Mouse (Mus musculus) forebrain, embryonic 12.5 days (tissue): ENCODE data around the gene Slc5a8. TPM values are rescaled to one million over a fixed set of nuclear protein-coding genes. Genes with fewer than 3 reads are reported as not detected.

Source experiments
- ATAC-seq: fragments of 200-750 bp; cut with Nextera tagmentation; 2 replicates; pipeline ENCODE4 v1.8.0; 2017; ENCODE audit warnings: moderate TSS enrichment; ENCODE audit not compliant: low FRiP score
- H3K27ac ChIP-seq: fragments of 300-500 bp; sonication (generic); 2 replicates; pipeline ENCODE4 v1.5.1; 2016; ENCODE audit warnings: mild to moderate bottlenecking
- H3K27me3 ChIP-seq: fragments of 300-500 bp; sonication (generic); 2 replicates; pipeline ENCODE4 v1.6.1; 2016; ENCODE audit warnings: mild to moderate bottlenecking
- H3K36me3 ChIP-seq: fragments of 300-500 bp; sonication (generic); replicated peaks from 2 replicates; pipeline ENCODE4 v1.6.1; 2016; ENCODE audit warnings: mild to moderate bottlenecking
- H3K4me1 ChIP-seq: fragments of 300-500 bp; sonication (generic); 2 replicates; pipeline ENCODE4 v1.6.1; 2016
- H3K4me2 ChIP-seq: fragments of 300-500 bp; sonication (generic); 2 replicates; pipeline ENCODE4 v1.6.1; 2016; ENCODE audit warnings: mild to moderate bottlenecking, moderate library complexity
- H3K4me3 ChIP-seq: fragments of 300-500 bp; sonication (generic); replicated peaks from 2 replicates; pipeline ENCODE4 v1.5.1; 2016; ENCODE audit warnings: mild to moderate bottlenecking
- H3K9ac ChIP-seq: fragments of 300-500 bp; sonication (generic); 2 replicates; pipeline ENCODE4 v1.6.1; 2016; ENCODE audit warnings: mild to moderate bottlenecking
- H3K9me3 ChIP-seq: fragments of 300-500 bp; sonication (generic); 2 replicates; pipeline ENCODE4 v1.6.1; 2016
- WGBS: fragments of 180-500 bp; shearing (Covaris S2); methylation state at CpG from one replicate; pipeline ENCODE4 v1.1.7; 2016; 5-methylcytosine and 5-hydroxymethylcytosine counted together
- polyA plus RNA-seq: library from polyadenylated mRNA; unstranded; fragments of >200 nt; fragmentation: Nextera tagmentation; extraction: Ambion mirVana; gene quantifications from 2 replicates; pipeline ENCODE4 v1.2.1, GENCODE M21; 2016

Slc5a8 gene
- polyA plus RNA-seq, 1 experiment from 2014 or later: not detected

DNA sequence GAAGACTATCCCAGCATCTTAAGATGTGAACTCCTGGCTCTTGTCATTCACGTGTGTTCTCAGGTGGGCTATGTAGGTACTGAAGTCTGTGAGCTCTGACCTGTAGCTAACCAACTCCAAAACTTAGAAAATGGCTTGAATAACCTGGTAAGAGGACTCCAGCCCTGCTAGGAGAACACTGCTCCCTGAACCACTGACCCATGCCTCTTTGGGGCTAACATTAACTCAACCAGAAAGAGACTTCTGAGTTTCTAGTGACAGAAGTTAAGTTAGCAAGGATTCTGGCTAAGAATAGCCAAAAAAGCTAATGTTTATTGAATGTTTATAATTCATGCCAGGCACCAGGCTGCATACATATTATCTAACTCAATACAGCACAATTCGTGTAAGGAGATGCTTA is 2.6 kb downstream of the Slc5a8 start:
- Histone ChIP-seq H3K9me3 (no peaks in the 10 kb centered on the region), H3K27me3 (peaks cover 29% of the 10 kb centered on the region), H3K4me2 (no peak overlapping the region), H3K4me1 (peaks cover 11% of the 10 kb centered on the region), H3K27ac (no peak overlapping the region), H3K9ac (no peak overlapping the region), H3K4me3 (no peak overlapping the region), H3K36me3 (no peaks in the 10 kb centered on the region)
- 81% methylated on average over 2 of the region's 2 CpGs for WGBS
- ATAC-seq: no peak

DNA sequence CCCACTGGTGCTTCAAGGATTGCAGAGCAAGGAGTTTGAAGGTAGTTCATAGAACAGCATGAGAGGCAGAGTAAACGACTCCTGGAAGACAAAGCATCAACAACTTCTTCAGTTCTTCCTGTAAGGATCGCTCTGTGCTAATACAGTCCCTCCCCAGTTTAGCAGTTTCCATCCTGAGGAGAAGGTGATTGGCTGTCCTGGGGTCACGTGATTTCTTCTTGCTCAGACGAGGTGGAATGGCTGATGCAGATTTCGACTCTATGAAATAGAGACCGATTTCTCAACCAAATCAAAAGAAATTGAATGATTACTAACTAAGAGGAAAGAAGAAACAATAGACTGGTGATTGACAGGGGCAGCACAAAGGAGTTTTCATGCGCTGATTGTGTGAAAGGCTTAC is 5.6 kb downstream of the Slc5a8 start:
- H3K27ac ChIP-seq: no peak overlapping the region
- no peak overlapping the region for H3K9ac ChIP-seq
- no peak overlapping the region for H3K4me2 ChIP-seq
- WGBS: 82% methylated on average over 7 of the region's 7 CpGs
- H3K4me1 ChIP-seq: peaks cover under 1% of the 10 kb centered on the region
- H3K27me3 ChIP-seq: peaks cover 10% of the 10 kb centered on the region
- no peaks in the 10 kb centered on the region for H3K9me3 ChIP-seq
- H3K36me3 ChIP-seq: no peaks in the 10 kb centered on the region
- H3K4me3 ChIP-seq: no peak overlapping the region
- ATAC-seq: no peak

DNA sequence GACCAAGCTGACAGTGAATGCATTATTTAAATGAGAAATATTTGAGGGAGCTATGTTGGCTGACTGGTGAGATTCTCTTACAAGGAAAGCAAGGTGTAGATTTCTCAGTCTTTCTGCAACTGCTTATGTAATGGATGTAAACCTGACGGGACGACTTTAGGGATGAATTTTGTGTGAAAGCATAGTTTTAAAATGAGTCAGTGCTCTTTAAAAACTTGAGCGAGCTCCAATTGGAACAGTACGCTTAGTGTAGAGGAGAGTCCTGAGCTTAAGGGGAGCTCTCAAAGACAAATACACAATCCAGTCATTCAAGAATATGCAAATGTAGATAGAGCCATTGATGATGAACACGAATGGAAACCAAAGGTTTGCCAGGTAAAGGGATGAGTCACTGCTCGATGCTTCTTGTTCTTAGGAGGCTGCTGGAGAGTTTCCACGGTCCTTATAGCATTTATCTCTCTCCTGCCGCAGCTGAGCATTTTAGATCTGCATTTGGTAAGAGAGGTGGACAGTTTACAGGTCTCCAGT is 6.8 kb downstream of the Slc5a8 start:
- Histone ChIP-seq H3K27ac (no peak overlapping the region), H3K9ac (no peak overlapping the region), H3K36me3 (no peaks in the 10 kb centered on the region), H3K27me3 (peaks cover 2% of the 10 kb centered on the region), H3K4me3 (no peak overlapping the region), H3K4me2 (no peak overlapping the region), H3K4me1 (no peaks in the 10 kb centered on the region), H3K9me3 (no peaks in the 10 kb centered on the region)
- no peak for ATAC-seq
- WGBS: 76% methylated on average over 8 of the region's 8 CpGs

DNA sequence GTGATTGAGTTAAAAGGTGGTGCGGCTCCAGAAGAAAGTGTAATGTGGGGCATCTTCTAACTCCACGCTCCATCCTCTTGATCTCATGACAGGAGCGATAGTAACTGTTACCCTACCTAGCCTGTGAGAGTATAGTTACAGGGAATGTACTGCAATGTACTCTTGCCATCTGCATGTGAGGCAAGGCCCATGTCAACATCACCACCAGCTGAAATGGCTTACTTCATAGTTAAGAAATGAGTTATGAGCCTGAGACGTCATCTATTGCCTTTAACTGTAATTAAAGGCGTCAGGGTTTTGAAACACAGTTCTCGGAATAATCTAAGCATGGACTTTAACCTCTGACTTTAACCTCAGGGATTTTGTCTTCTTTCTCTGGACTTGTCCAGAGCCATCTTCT is 11.2 kb downstream of the Slc5a8 start:
- no peaks in the 10 kb centered on the region for H3K27me3 ChIP-seq
- no peak overlapping the region for H3K4me2 ChIP-seq
- H3K9ac ChIP-seq: no peak overlapping the region
- no peaks in the 10 kb centered on the region for H3K9me3 ChIP-seq
- ATAC-seq: no peak
- H3K4me3 ChIP-seq: no peak overlapping the region
- H3K27ac ChIP-seq: no peak overlapping the region
- no peaks in the 10 kb centered on the region for H3K4me1 ChIP-seq
- no peaks in the 10 kb centered on the region for H3K36me3 ChIP-seq
- 92% methylated on average over 6 of the region's 6 CpGs for WGBS

DNA sequence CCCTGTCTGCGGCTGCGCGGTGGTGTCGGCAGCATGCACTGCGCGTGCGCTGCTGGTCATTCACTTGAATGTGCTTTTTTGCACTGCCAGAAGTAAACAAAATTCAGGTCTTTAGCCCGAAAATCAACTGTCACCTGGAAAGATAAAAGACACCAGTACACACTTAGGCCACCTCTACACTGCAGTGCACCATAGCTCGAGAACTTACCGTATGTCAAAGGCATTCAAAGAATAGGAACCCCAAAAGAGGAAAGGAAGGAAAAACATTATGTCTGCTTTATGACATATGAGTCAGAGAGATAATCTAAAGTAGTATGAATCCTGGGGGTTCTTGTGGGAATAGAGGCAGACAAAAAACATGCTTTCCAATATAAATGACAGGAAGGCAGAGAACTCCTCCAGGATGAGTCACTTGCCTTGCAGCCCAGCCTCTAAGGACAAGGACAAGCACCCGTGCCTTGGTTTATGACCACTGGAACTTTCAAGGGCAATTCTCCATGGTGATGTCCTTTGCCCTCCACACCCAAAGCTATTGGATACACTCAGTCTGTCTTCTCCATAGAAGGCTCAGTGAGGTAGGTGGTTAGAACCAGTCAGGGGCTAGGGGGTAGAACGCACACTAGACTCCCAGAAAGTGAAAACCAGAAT is 64.0 kb downstream of the Slc5a8 start:
- Histone ChIP-seq H3K27me3 (no peaks in the 10 kb centered on the region), H3K9ac (no peak overlapping the region), H3K27ac (no peak overlapping the region), H3K4me3 (no peak overlapping the region), H3K36me3 (no peaks in the 10 kb centered on the region), H3K4me1 (no peaks in the 10 kb centered on the region), H3K9me3 (no peaks in the 10 kb centered on the region), H3K4me2 (no peak overlapping the region)
- 94% methylated on average over 12 of the region's 12 CpGs for WGBS
- ATAC-seq: no peak

DNA sequence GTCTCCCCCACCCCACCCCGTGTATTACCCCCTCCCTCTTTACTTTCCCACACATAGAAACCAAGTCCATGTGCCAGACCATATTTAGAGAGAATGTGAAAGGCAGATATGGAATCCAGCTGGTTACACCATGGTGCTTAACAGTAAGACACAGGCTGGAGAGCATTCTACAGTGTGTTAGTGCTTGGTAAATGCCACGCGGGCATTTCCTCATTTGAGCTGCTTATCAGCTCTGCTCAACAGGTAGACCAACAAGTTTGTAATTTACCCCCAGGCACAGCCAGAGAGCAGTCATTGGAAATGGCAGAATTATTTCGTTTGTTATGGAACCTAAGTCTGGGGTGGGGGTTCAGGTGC is 64.5 kb downstream of the Slc5a8 start:
- Histone ChIP-seq H3K4me3 (no peak overlapping the region), H3K9me3 (no peaks in the 10 kb centered on the region), H3K9ac (no peak overlapping the region), H3K36me3 (no peaks in the 10 kb centered on the region), H3K4me2 (no peak overlapping the region), H3K27me3 (no peaks in the 10 kb centered on the region), H3K27ac (no peak overlapping the region), H3K4me1 (no peaks in the 10 kb centered on the region)
- WGBS: 83% methylated on average over 4 of the region's 4 CpGs
- no peak for ATAC-seq

DNA sequence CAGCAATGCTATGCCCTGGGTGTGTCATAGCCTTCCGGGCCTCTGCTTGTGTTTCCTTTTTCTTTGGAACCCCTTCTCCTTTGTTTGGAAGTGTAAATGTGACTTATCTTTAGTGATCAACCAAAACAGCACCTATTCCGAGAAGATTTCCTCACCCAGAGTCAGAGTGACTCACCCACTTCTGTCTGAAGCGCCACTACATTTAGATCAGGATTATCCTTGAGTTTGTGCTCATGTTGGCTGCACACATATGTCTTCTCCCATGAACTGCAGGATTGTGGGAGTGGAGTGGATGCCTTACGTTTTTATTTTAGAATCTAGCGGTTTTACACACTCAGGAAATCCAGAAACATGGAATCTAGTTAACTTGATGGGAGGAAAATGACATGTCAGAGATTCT is 75.0 kb downstream of the Slc5a8 start:
- no peak for ATAC-seq
- no peak overlapping the region for H3K4me2 ChIP-seq
- H3K36me3 ChIP-seq: no peaks in the 10 kb centered on the region
- no peaks in the 10 kb centered on the region for H3K9me3 ChIP-seq
- no peak overlapping the region for H3K27ac ChIP-seq
- H3K4me3 ChIP-seq: no peak overlapping the region
- no peak overlapping the region for H3K9ac ChIP-seq
- H3K27me3 ChIP-seq: no peaks in the 10 kb centered on the region
- H3K4me1 ChIP-seq: no peaks in the 10 kb centered on the region
- WGBS: 83% methylated on average over 5 of the region's 5 CpGs

DNA sequence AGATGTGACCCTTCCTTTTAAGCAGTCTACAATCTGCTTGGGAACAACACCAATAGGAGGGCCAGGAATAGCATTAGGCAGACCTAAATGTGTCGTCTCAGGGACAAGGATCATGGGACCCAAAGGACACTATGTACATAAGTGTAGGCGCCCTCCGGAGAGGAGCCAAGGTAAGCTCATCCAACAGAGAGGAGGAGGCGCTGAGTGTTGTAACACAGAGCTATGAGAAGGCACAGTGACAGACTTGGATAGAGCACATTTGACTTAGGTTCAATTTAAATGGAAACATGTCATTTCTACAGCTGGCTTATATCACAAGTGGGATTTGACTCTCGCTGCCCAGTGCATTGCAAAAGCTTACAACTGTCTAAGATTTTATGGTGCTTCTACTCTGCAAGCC is 82.8 kb downstream of the Slc5a8 start:
- Histone ChIP-seq H3K27ac (no peak overlapping the region), H3K9me3 (no peaks in the 10 kb centered on the region), H3K27me3 (no peaks in the 10 kb centered on the region), H3K4me3 (no peak overlapping the region), H3K4me2 (no peak overlapping the region), H3K4me1 (no peaks in the 10 kb centered on the region), H3K9ac (no peak overlapping the region), H3K36me3 (no peaks in the 10 kb centered on the region)
- ATAC-seq: no peak
- 92% methylated on average over 5 of the region's 5 CpGs for WGBS

DNA sequence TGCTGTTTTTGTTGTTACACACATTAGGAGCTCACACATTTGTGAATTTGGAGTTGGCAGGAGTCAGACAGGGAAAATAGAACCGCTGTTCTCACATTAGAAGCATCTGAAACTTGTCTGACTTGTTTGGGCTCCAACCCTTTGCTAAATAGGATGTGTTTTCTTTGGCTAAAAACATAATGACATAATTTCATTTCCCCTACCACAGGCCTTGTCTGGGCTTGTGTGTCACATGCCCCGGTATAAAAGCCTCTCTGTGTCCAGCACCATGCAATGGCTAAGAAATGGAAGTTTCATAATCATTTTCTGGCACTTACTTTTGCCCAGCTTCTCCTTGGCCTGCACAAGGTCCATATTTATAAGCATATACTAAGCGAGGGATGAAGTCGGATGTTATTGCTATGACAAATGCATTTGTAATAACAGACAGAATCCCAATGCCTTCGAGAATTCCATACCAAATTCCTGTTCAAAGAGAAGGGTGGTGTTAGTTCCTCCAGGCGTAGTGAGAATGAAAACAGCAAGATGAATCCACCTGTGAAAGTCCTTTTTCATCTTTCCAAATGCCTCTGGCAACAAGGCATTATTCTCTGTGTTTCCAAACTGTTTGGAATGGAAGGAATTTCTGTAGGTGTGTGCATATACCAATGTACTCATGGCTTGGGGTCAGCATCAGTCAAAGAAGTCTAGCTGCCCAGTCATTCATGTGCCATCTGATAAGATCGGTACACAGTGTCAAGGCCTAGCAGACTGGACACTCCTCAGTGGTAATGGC is 85.3 kb downstream of the Slc5a8 start:
- WGBS: 89% methylated on average over 7 of the region's 7 CpGs

DNA sequence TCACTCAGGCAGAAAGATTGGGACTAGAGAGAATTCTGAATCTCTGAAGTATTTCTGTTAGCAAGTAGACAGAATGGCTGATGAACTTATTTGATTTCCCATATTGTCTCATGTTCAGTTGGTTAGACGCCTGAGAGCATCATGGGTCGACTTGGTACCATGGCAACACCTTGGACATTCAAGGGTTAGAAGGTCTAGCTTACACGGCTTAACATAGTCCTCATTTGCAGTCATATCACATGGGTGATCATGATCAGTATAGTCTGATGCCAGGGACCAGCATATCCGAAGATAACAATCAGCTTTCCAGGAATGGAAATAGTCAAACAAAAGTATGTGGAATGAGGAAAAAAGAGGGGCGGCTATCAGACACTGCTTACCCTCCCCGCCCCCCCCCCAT is 93.1 kb downstream of the Slc5a8 start:
- no peaks in the 10 kb centered on the region for H3K27me3 ChIP-seq
- H3K4me2 ChIP-seq: no peak overlapping the region
- no peaks in the 10 kb centered on the region for H3K36me3 ChIP-seq
- no peak overlapping the region for H3K9ac ChIP-seq
- ATAC-seq: no peak
- no peaks in the 10 kb centered on the region for H3K9me3 ChIP-seq
- no peaks in the 10 kb centered on the region for H3K4me1 ChIP-seq
- WGBS: 71% methylated on average over 6 of the region's 6 CpGs
- no peak overlapping the region for H3K4me3 ChIP-seq
- no peak overlapping the region for H3K27ac ChIP-seq

More for the DNA sequence above, 85.3 kb downstream of the Slc5a8 start:
- no peaks in the 10 kb centered on the region for H3K36me3 ChIP-seq
- no peak overlapping the region for H3K4me3 ChIP-seq
- no peaks in the 10 kb centered on the region for H3K9me3 ChIP-seq
- H3K4me2 ChIP-seq: no peak overlapping the region
- H3K27me3 ChIP-seq: no peaks in the 10 kb centered on the region
- no peak for ATAC-seq
- no peak overlapping the region for H3K9ac ChIP-seq
- H3K4me1 ChIP-seq: no peaks in the 10 kb centered on the region
- H3K27ac ChIP-seq: no peak overlapping the region

Other genes with a start within 250 kb of the Slc5a8 start
- gene Spic, start 201.0 kb upstream of the Slc5a8 start, polyA plus RNA-seq: not detected in 2 replicates
- 125 and 133 TPM in 2 replicates for gene Arl1, start 155.1 kb upstream of the Slc5a8 start, polyA plus RNA-seq
- 22.1 and 24.5 TPM in 2 replicates for gene Utp20, start 59.2 kb upstream of the Slc5a8 start, polyA plus RNA-seq